Mouse (Mus musculus) liver, embryonic 11.5 days (tissue): Measurements from ENCODE around the gene Iqcm. TPM values are rescaled to one million over a fixed set of nuclear protein-coding genes. Genes with fewer than 3 reads are reported as not detected.

Experiments
- ATAC-seq: fragments of 200-750 bp; cut with Nextera tagmentation; replicated peaks from 2 replicates; pipeline ENCODE4 v1.8.0; 2017; ENCODE audit warnings: moderate number of reproducible peaks, mild to moderate bottlenecking, moderate TSS enrichment, moderate library complexity; ENCODE audit not compliant: low FRiP score
- DNase-seq: peaks from one replicate; pipeline ENCODE4 v3.0.0-alpha.2; 2017; ENCODE audit warnings: low spot score
- H3K27ac ChIP-seq: fragments of 300-500 bp; sonication (generic); 2 replicates; pipeline ENCODE4 v1.5.1; 2014; ENCODE audit warnings: mild to moderate bottlenecking, low read depth, low read length, control low read depth
- H3K27me3 ChIP-seq: fragments of 300-500 bp; sonication (generic); replicated peaks from 2 replicates; pipeline ENCODE4 v1.6.1; 2014; ENCODE audit warnings: low read length, mixed read lengths; ENCODE audit not compliant: control insufficient read depth, insufficient read depth
- H3K36me3 ChIP-seq: fragments of 300-500 bp; sonication (generic); 2 replicates; pipeline ENCODE4 v1.6.1; 2014; ENCODE audit warnings: mild to moderate bottlenecking, low read length, moderate library complexity, mixed read lengths; ENCODE audit not compliant: control insufficient read depth, insufficient read depth
- H3K4me1 ChIP-seq: fragments of 300-500 bp; sonication (generic); replicated peaks from 2 replicates; pipeline ENCODE4 v1.6.1; 2014; ENCODE audit warnings: low read length, mixed read lengths; ENCODE audit not compliant: control insufficient read depth, insufficient read depth
- H3K4me2 ChIP-seq: fragments of 300-500 bp; sonication (generic); 2 replicates; pipeline ENCODE4 v1.6.1; 2014; ENCODE audit warnings: mild to moderate bottlenecking, control low read depth, moderate library complexity
- H3K4me3 ChIP-seq: fragments of 300-500 bp; sonication (generic); 2 replicates; pipeline ENCODE4 v1.5.1; 2014; ENCODE audit warnings: low read depth, low read length, control low read depth
- H3K9ac ChIP-seq: fragments of 300-500 bp; sonication (generic); 2 replicates; pipeline ENCODE4 v1.6.1; 2014; ENCODE audit warnings: low read depth, low read length, control low read depth
- H3K9me3 ChIP-seq: fragments of 300-500 bp; sonication (generic); 2 replicates; pipeline ENCODE4 v1.6.1; 2016; ENCODE audit warnings: low read length, inconsistent platforms, mixed read lengths; ENCODE audit not compliant: control insufficient read depth
- WGBS: fragments of 180-500 bp; shearing (Covaris S2); extraction: QIAGEN DNeasy Blood & Tissue Kit; methylation state at CpG from one replicate; pipeline ENCODE4 v1.1.7; 2014; 5-methylcytosine and 5-hydroxymethylcytosine counted together
- polyA plus RNA-seq: library from polyadenylated mRNA; unstranded; fragments of >200 nt; fragmentation: Nextera tagmentation; extraction: Ambion mirVana; gene quantifications from 2 replicates; pipeline ENCODE4 v1.2.1, GENCODE M21; 2014

The Iqcm gene
- polyA plus RNA-seq, 1 experiment from 2014 or later: not detected

- no peak for ATAC-seq
- WGBS: 85% methylated on average over 3 of the region's 3 CpGs
- H3K4me3 ChIP-seq: no peak overlapping the region
These were observed 194.5 kb downstream of the Iqcm start for GRCm38 (mm10) chr8:75642958-75643357.

GRCm38 (mm10) chr8:75659287-75659686 lies 210.8 kb downstream of the Iqcm start:
- DNase-seq: no peak

More at GRCm38 (mm10) chr8:75642958-75643357, 194.5 kb downstream of the Iqcm start:
- Histone ChIP-seq H3K9me3 (no peaks in the 10 kb centered on the region; the same call in 1 of the 2 replicates), H3K4me2 (no peak overlapping the region), H3K9ac (no peak overlapping the region), H3K27ac (no peak overlapping the region), H3K4me1 (no peaks in the 10 kb centered on the region), H3K27me3 (no peaks in the 10 kb centered on the region), H3K36me3 (no peaks in the 10 kb centered on the region)
- DNase-seq: no peak

GRCm38 (mm10) chr8:75746561-75746960 lies 298.1 kb downstream of the Iqcm start:
- Histone ChIP-seq H3K36me3 (no peaks in the 10 kb centered on the region), H3K4me3 (no peak overlapping the region), H3K27ac (no peak overlapping the region), H3K4me1 (no peaks in the 10 kb centered on the region), H3K9ac (no peak overlapping the region), H3K4me2 (no peak overlapping the region), H3K9me3 (no peaks in the 10 kb centered on the region), H3K27me3 (no peaks in the 10 kb centered on the region)
- no peak for ATAC-seq
- WGBS: 81% methylated on average over 3 of the region's 3 CpGs
- no peak for DNase-seq

More at GRCm38 (mm10) chr8:75659287-75659686, 210.8 kb downstream of the Iqcm start:
- H3K4me3 ChIP-seq: no peak overlapping the region
- H3K36me3 ChIP-seq: no peaks in the 10 kb centered on the region
- no peaks in the 10 kb centered on the region for H3K9me3 ChIP-seq
- no peak overlapping the region for H3K9ac ChIP-seq
- WGBS: 77% methylated on average over 6 of the region's 6 CpGs
- no peak overlapping the region for H3K27ac ChIP-seq
- H3K4me2 ChIP-seq: no peak overlapping the region
- H3K4me1 ChIP-seq: no peaks in the 10 kb centered on the region
- H3K27me3 ChIP-seq: no peaks in the 10 kb centered on the region
- no peak for ATAC-seq

- Histone ChIP-seq H3K27me3 (no peaks in the 10 kb centered on the region), H3K4me2 (no peak overlapping the region), H3K9ac (no peak overlapping the region), H3K36me3 (no peaks in the 10 kb centered on the region), H3K27ac (no peak overlapping the region), H3K9me3 (no peaks in the 10 kb centered on the region), H3K4me1 (no peaks in the 10 kb centered on the region), H3K4me3 (no peak overlapping the region)
- ATAC-seq (no peak), DNase-seq (no peak)
These were observed 307.1 kb downstream of the Iqcm start for GRCm38 (mm10) chr8:75755596-75755995.

GRCm38 (mm10) chr8:75828468-75829132 lies 380.1 kb downstream of the Iqcm start:
- Histone ChIP-seq H3K4me3 (no peak overlapping the region), H3K4me1 (no peaks in the 10 kb centered on the region), H3K9ac (no peak overlapping the region), H3K36me3 (no peaks in the 10 kb centered on the region), H3K4me2 (no peak overlapping the region), H3K9me3 (no peaks in the 10 kb centered on the region), H3K27me3 (no peaks in the 10 kb centered on the region), H3K27ac (no peak overlapping the region)
- no peak for DNase-seq
- 69% methylated on average over 4 of the region's 4 CpGs for WGBS
- no peak for ATAC-seq

GRCm38 (mm10) chr8:75835245-75835644 lies 386.8 kb downstream of the Iqcm start:
- Histone ChIP-seq H3K9me3 (no peaks in the 10 kb centered on the region), H3K36me3 (no peaks in the 10 kb centered on the region), H3K27ac (no peak overlapping the region), H3K4me2 (no peak overlapping the region), H3K4me1 (no peaks in the 10 kb centered on the region), H3K27me3 (no peaks in the 10 kb centered on the region), H3K4me3 (no peak overlapping the region), H3K9ac (no peak overlapping the region)
- WGBS: 86% methylated on average over 2 of the region's 2 CpGs
- no peak for DNase-seq
- ATAC-seq: no peak

- no peak overlapping the region for H3K9ac ChIP-seq
- H3K36me3 ChIP-seq: no peaks in the 10 kb centered on the region
- H3K4me3 ChIP-seq: no peak overlapping the region
- 75% methylated on average over 15 of the region's 15 CpGs for WGBS
- DNase-seq (no peak), ATAC-seq (no peak)
- H3K27me3 ChIP-seq: no peaks in the 10 kb centered on the region
- H3K4me2 ChIP-seq: no peak overlapping the region
- H3K4me1 ChIP-seq: no peaks in the 10 kb centered on the region
- H3K9me3 ChIP-seq: no peaks in the 10 kb centered on the region
- no peak overlapping the region for H3K27ac ChIP-seq
These were observed 469.3 kb downstream of the Iqcm start for GRCm38 (mm10) chr8:75917603-75918344.

GRCm38 (mm10) chr8:75949166-75949565 lies 500.7 kb downstream of the Iqcm start:
- Histone ChIP-seq H3K27me3 (no peaks in the 10 kb centered on the region), H3K4me1 (no peaks in the 10 kb centered on the region), H3K27ac (no peak overlapping the region), H3K9me3 (no peaks in the 10 kb centered on the region), H3K9ac (no peak overlapping the region), H3K4me3 (no peak overlapping the region), H3K4me2 (no peak overlapping the region), H3K36me3 (no peaks in the 10 kb centered on the region)
- 70% methylated on average over 1 of the region's 1 CpGs for WGBS
- no peak for DNase-seq
- no peak for ATAC-seq

GRCm38 (mm10) chr8:75956016-75956415 lies 507.5 kb downstream of the Iqcm start:
- 82% methylated on average over 2 of the region's 2 CpGs for WGBS
- Histone ChIP-seq H3K36me3 (no peaks in the 10 kb centered on the region), H3K9me3 (no peaks in the 10 kb centered on the region), H3K4me2 (no peak overlapping the region), H3K4me1 (no peaks in the 10 kb centered on the region), H3K4me3 (no peak overlapping the region), H3K9ac (no peak overlapping the region), H3K27ac (no peak overlapping the region), H3K27me3 (no peaks in the 10 kb centered on the region)
- ATAC-seq: no peak
- DNase-seq: no peak
